Mouse (Mus musculus) retina, adult 2 months (tissue): Measurements from ENCODE around the gene Grip1.

ENCODE experiments used
- DNase-seq: peaks from one replicate; pipeline ENCODE4 v3.0.0-alpha.2; 2012; ENCODE audit warnings: low read depth, low spot score

Gene Grip1

GRCm38 (mm10) chr10:120136020-120136562 is 682.5 kb downstream of the Grip1 start:
- DNase-seq: no peak
